Mouse (Mus musculus) heart, postnatal 10 days (tissue): ENCODE measurements around the gene Gm5475. TPM values are rescaled to one million over a fixed set of nuclear protein-coding genes. Genes with fewer than 3 reads are reported as not detected.

Experiments used
- DNase-seq, 2 experiments: peaks; one replicate each; pipeline ENCODE4 v3.0.0; 2021
- intact Hi-C: fragments of 180-260 bp; cut with DNase I; formaldehyde crosslinking; loops from one replicate; pipeline ENCODE4 v1.15.1; 2025
- total RNA-seq, 2 experiments: library from RNA; stranded (reverse); gene quantifications; 2 replicates each; pipeline ENCODE4 v1.2.3; 2021

Gene Gm5475
- total RNA-seq, 2 experiments from 2014 or later: not detected

- DNase-seq: no peak
- intact Hi-C loops: no loop called here
Observed at GRCm38 (mm10) chr15:100410918-100411672, 10.9 kb upstream of the Gm5475 start.

GRCm38 (mm10) chr15:100411731-100412130 lies 10.2 kb upstream of the Gm5475 start:
- no peak for DNase-seq
- intact Hi-C loops: no loop called here

GRCm38 (mm10) chr15:100413306-100413705 lies 8.6 kb upstream of the Gm5475 start:
- no peak for DNase-seq
- intact Hi-C loops: no loop called here

- DNase-seq: no peak
- intact Hi-C loops: no loop called here
Observed at GRCm38 (mm10) chr15:100414011-100414410, 7.9 kb upstream of the Gm5475 start.

- no peak for DNase-seq
- intact Hi-C loops: no loop called here
Observed at GRCm38 (mm10) chr15:100414942-100415341, 7.0 kb upstream of the Gm5475 start.

- intact Hi-C loops: no loop called here
- DNase-seq: no peak
Observed at GRCm38 (mm10) chr15:100415684-100416083, 6.3 kb upstream of the Gm5475 start.

GRCm38 (mm10) chr15:100417854-100418450 lies 4.0 kb upstream of the Gm5475 start:
- DNase-seq: no peak
- intact Hi-C loops: no loop called here

GRCm38 (mm10) chr15:100419311-100419710 lies 2.6 kb upstream of the Gm5475 start:
- intact Hi-C loops: no loop called here

GRCm38 (mm10) chr15:100419901-100420745 lies 1.8 kb upstream of the Gm5475 start:
- intact Hi-C loops: no loop called here
- no peak for DNase-seq

More at GRCm38 (mm10) chr15:100419311-100419710, 2.6 kb upstream of the Gm5475 start:
- no peak for DNase-seq

GRCm38 (mm10) chr15:100421059-100421757 lies 739 bp upstream of the Gm5475 start:
- DNase-seq: peak in 1 of 2 experiments; percentile 47

GRCm38 (mm10) chr15:100422476-100422875 lies 529 bp downstream of the Gm5475 start:
- intact Hi-C loops: no loop called here
- no peak for DNase-seq

More at GRCm38 (mm10) chr15:100421059-100421757, 739 bp upstream of the Gm5475 start:
- intact Hi-C loops: no loop called here

GRCm38 (mm10) chr15:100422899-100423860 lies 1.2 kb downstream of the Gm5475 start:
- intact Hi-C loops: no loop called here
- DNase-seq: peak; percentile 96 to 98

- intact Hi-C loops: no loop called here
- peak in 1 of 2 experiments; percentile 33 for DNase-seq
Observed at GRCm38 (mm10) chr15:100423916-100424315, 2.0 kb downstream of the Gm5475 start.

GRCm38 (mm10) chr15:100424396-100425122 lies 2.6 kb downstream of the Gm5475 start, which contains the start of gene Slc11a2:
Gene Slc11a2, minus strand, starts transcription at chr15:100425072.
- no peak for DNase-seq
- intact Hi-C loops: no loop called here

GRCm38 (mm10) chr15:100428296-100428905 lies 6.5 kb downstream of the Gm5475 start:
- intact Hi-C loops: no loop called here
- peak; percentile 53 for DNase-seq

- DNase-seq: peak in 1 of 2 experiments; percentile 43
- intact Hi-C loops: no loop called here
Observed at GRCm38 (mm10) chr15:100429959-100430565, 8.1 kb downstream of the Gm5475 start.

GRCm38 (mm10) chr15:100433234-100433633 lies 11.3 kb downstream of the Gm5475 start:
- intact Hi-C loops: no loop called here
- no peak for DNase-seq

- DNase-seq: no peak
- intact Hi-C loops: no loop called here
Observed at GRCm38 (mm10) chr15:100436112-100436511, 14.2 kb downstream of the Gm5475 start.
